Mouse (Mus musculus): ENCODE measurements at regions not wholly inside any gene's neighbourhood (a gene's known extent, or its start where the extent isn't known, plus 50 kb on each side); places are given as distances from the start of the nearest gene placed in this dataset.

- Histone ChIP-seq H3K4me1 (ENCODE audit: control insufficient read depth, insufficient read depth, low read length) (no peaks in the 10 kb centered on the region), H3K4me2 (ENCODE audit: low read depth, low read length) (no peak overlapping the region), H3K36me3 (replicated peaks; ENCODE audit: control insufficient read depth, insufficient read depth, low read depth, low read length) (no peaks in the 10 kb centered on the region), H3K27me3 (ENCODE audit: control insufficient read depth, insufficient read depth, low read length) (no peaks in the 10 kb centered on the region), H3K27ac (replicated peaks; ENCODE audit: low read depth, low read length) (no peak overlapping the region), H3K9ac (replicated peaks; ENCODE audit: low read length) (no peak overlapping the region), H3K9me3 (replicated peaks; ENCODE audit: control insufficient read depth, low read length) (no peaks in the 10 kb centered on the region), H3K4me3 (ENCODE audit: low read depth, low read length) (no peak overlapping the region)
- no peak for DNase-seq (ENCODE audit: low spot score)
- no peak for ATAC-seq (replicated peaks; ENCODE audit: insufficient number of reproducible peaks, low FRiP score, low TSS enrichment, low read depth)
- WGBS: 62% methylated on average over 7 of the region's 7 CpGs
Observed at GRCm38 (mm10) chr7:75018640-75019039, 290.4 kb downstream of the Sv2b start.

GRCm38 (mm10) chr7:75008481-75008880, 300.6 kb downstream of the Sv2b start:
- 88% methylated on average over 2 of the region's 2 CpGs for WGBS
- H3K4me2 ChIP-seq (ENCODE audit: low read depth, low read length): no peak overlapping the region
- H3K36me3 ChIP-seq (replicated peaks; ENCODE audit: control insufficient read depth, insufficient read depth, low read depth, low read length): no peaks in the 10 kb centered on the region
- H3K4me3 ChIP-seq (ENCODE audit: low read depth, low read length): no peak overlapping the region
- no peaks in the 10 kb centered on the region for H3K4me1 ChIP-seq (ENCODE audit: control insufficient read depth, insufficient read depth, low read length)
- H3K27me3 ChIP-seq (ENCODE audit: control insufficient read depth, insufficient read depth, low read length): no peaks in the 10 kb centered on the region
- no peak for ATAC-seq (replicated peaks; ENCODE audit: insufficient number of reproducible peaks, low FRiP score, low TSS enrichment, low read depth)
- no peak overlapping the region for H3K9ac ChIP-seq (replicated peaks; ENCODE audit: low read length)
- H3K27ac ChIP-seq (replicated peaks; ENCODE audit: low read depth, low read length): no peak overlapping the region
- no peak for DNase-seq (ENCODE audit: low spot score)
- no peaks in the 10 kb centered on the region for H3K9me3 ChIP-seq (replicated peaks; ENCODE audit: control insufficient read depth, low read length)

GRCm38 (mm10) chr7:74990198-74990597, 318.9 kb downstream of the Sv2b start:
- Histone ChIP-seq H3K4me1 (ENCODE audit: control insufficient read depth, insufficient read depth, low read length) (no peaks in the 10 kb centered on the region), H3K9me3 (replicated peaks; ENCODE audit: control insufficient read depth, low read length) (no peaks in the 10 kb centered on the region), H3K9ac (replicated peaks; ENCODE audit: low read length) (no peak overlapping the region), H3K4me2 (ENCODE audit: low read depth, low read length) (no peak overlapping the region), H3K27me3 (ENCODE audit: control insufficient read depth, insufficient read depth, low read length) (no peaks in the 10 kb centered on the region), H3K36me3 (replicated peaks; ENCODE audit: control insufficient read depth, insufficient read depth, low read depth, low read length) (no peaks in the 10 kb centered on the region), H3K4me3 (ENCODE audit: low read depth, low read length) (no peak overlapping the region), H3K27ac (replicated peaks; ENCODE audit: low read depth, low read length) (no peak overlapping the region)
- no peak for ATAC-seq (replicated peaks; ENCODE audit: insufficient number of reproducible peaks, low FRiP score, low TSS enrichment, low read depth)
- DNase-seq (ENCODE audit: low spot score): no peak
- WGBS: 75% methylated on average over 2 of the region's 2 CpGs

GRCm38 (mm10) chr7:74979479-74979878, 329.6 kb downstream of the Sv2b start:
- no peaks in the 10 kb centered on the region for H3K9me3 ChIP-seq (replicated peaks; ENCODE audit: control insufficient read depth, low read length)
- ATAC-seq (replicated peaks; ENCODE audit: insufficient number of reproducible peaks, low FRiP score, low TSS enrichment, low read depth) (no peak), DNase-seq (ENCODE audit: low spot score) (no peak)
- H3K27me3 ChIP-seq (ENCODE audit: control insufficient read depth, insufficient read depth, low read length): no peaks in the 10 kb centered on the region
- H3K4me2 ChIP-seq (ENCODE audit: low read depth, low read length): no peak overlapping the region
- H3K36me3 ChIP-seq (replicated peaks; ENCODE audit: control insufficient read depth, insufficient read depth, low read depth, low read length): no peaks in the 10 kb centered on the region
- H3K9ac ChIP-seq (replicated peaks; ENCODE audit: low read length): no peak overlapping the region
- H3K27ac ChIP-seq (replicated peaks; ENCODE audit: low read depth, low read length): no peak overlapping the region
- 58% methylated on average over 2 of the region's 2 CpGs for WGBS
- no peaks in the 10 kb centered on the region for H3K4me1 ChIP-seq (ENCODE audit: control insufficient read depth, insufficient read depth, low read length)
- no peak overlapping the region for H3K4me3 ChIP-seq (ENCODE audit: low read depth, low read length)

GRCm38 (mm10) chr7:74975986-74976385, 333.1 kb downstream of the Sv2b start:
- Histone ChIP-seq H3K4me2 (ENCODE audit: low read depth, low read length) (no peak overlapping the region), H3K4me1 (ENCODE audit: control insufficient read depth, insufficient read depth, low read length) (no peaks in the 10 kb centered on the region), H3K9ac (replicated peaks; ENCODE audit: low read length) (no peak overlapping the region), H3K36me3 (replicated peaks; ENCODE audit: control insufficient read depth, insufficient read depth, low read depth, low read length) (no peaks in the 10 kb centered on the region), H3K4me3 (ENCODE audit: low read depth, low read length) (no peak overlapping the region), H3K27me3 (ENCODE audit: control insufficient read depth, insufficient read depth, low read length) (no peaks in the 10 kb centered on the region), H3K9me3 (replicated peaks; ENCODE audit: control insufficient read depth, low read length) (no peaks in the 10 kb centered on the region), H3K27ac (replicated peaks; ENCODE audit: low read depth, low read length) (no peak overlapping the region)
- no peak for ATAC-seq (replicated peaks; ENCODE audit: insufficient number of reproducible peaks, low FRiP score, low TSS enrichment, low read depth)
- no peak for DNase-seq (ENCODE audit: low spot score)

- 89% methylated on average over 3 of the region's 3 CpGs for WGBS
- ATAC-seq (replicated peaks; ENCODE audit: insufficient number of reproducible peaks, low FRiP score, low TSS enrichment, low read depth): no peak
Observed at GRCm38 (mm10) chr7:74974448-74974847, 334.6 kb downstream of the Sv2b start.

GRCm38 (mm10) chr7:74944421-74945098, 364.5 kb downstream of the Sv2b start:
- Histone ChIP-seq H3K4me1 (ENCODE audit: control insufficient read depth, insufficient read depth, low read length) (no peaks in the 10 kb centered on the region), H3K36me3 (replicated peaks; ENCODE audit: control insufficient read depth, insufficient read depth, low read depth, low read length) (no peaks in the 10 kb centered on the region), H3K4me3 (ENCODE audit: low read depth, low read length) (no peak overlapping the region), H3K9ac (replicated peaks; ENCODE audit: low read length) (no peak overlapping the region), H3K9me3 (replicated peaks; ENCODE audit: control insufficient read depth, low read length) (no peaks in the 10 kb centered on the region), H3K27me3 (ENCODE audit: control insufficient read depth, insufficient read depth, low read length) (no peaks in the 10 kb centered on the region), H3K27ac (replicated peaks; ENCODE audit: low read depth, low read length) (no peak overlapping the region), H3K4me2 (ENCODE audit: low read depth, low read length) (no peak overlapping the region)
- no peak for ATAC-seq (replicated peaks; ENCODE audit: insufficient number of reproducible peaks, low FRiP score, low TSS enrichment, low read depth)
- WGBS: 83% methylated on average over 5 of the region's 5 CpGs
- no peak for DNase-seq (ENCODE audit: low spot score)

More at GRCm38 (mm10) chr7:74974448-74974847, 334.6 kb downstream of the Sv2b start:
- no peaks in the 10 kb centered on the region for H3K9me3 ChIP-seq (replicated peaks; ENCODE audit: control insufficient read depth, low read length)
- no peak overlapping the region for H3K4me3 ChIP-seq (ENCODE audit: low read depth, low read length)
- no peak overlapping the region for H3K4me2 ChIP-seq (ENCODE audit: low read depth, low read length)
- H3K36me3 ChIP-seq (replicated peaks; ENCODE audit: control insufficient read depth, insufficient read depth, low read depth, low read length): no peaks in the 10 kb centered on the region
- no peak overlapping the region for H3K27ac ChIP-seq (replicated peaks; ENCODE audit: low read depth, low read length)
- H3K27me3 ChIP-seq (ENCODE audit: control insufficient read depth, insufficient read depth, low read length): no peaks in the 10 kb centered on the region
- H3K9ac ChIP-seq (replicated peaks; ENCODE audit: low read length): no peak overlapping the region
- H3K4me1 ChIP-seq (ENCODE audit: control insufficient read depth, insufficient read depth, low read length): no peaks in the 10 kb centered on the region
- DNase-seq (ENCODE audit: low spot score): no peak

- Histone ChIP-seq H3K9ac (replicated peaks; ENCODE audit: low read length) (no peak overlapping the region), H3K27ac (replicated peaks; ENCODE audit: low read depth, low read length) (no peak overlapping the region), H3K36me3 (replicated peaks; ENCODE audit: control insufficient read depth, insufficient read depth, low read depth, low read length) (no peaks in the 10 kb centered on the region), H3K27me3 (ENCODE audit: control insufficient read depth, insufficient read depth, low read length) (no peaks in the 10 kb centered on the region), H3K4me2 (ENCODE audit: low read depth, low read length) (no peak overlapping the region), H3K9me3 (replicated peaks; ENCODE audit: control insufficient read depth, low read length) (no peaks in the 10 kb centered on the region), H3K4me1 (ENCODE audit: control insufficient read depth, insufficient read depth, low read length) (no peaks in the 10 kb centered on the region), H3K4me3 (ENCODE audit: low read depth, low read length) (no peak overlapping the region)
- 86% methylated on average over 4 of the region's 4 CpGs for WGBS
- no peak for ATAC-seq (replicated peaks; ENCODE audit: insufficient number of reproducible peaks, low FRiP score, low TSS enrichment, low read depth)
- no peak for DNase-seq (ENCODE audit: low spot score)
Observed at GRCm38 (mm10) chr7:74942917-74943316, 366.1 kb downstream of the Sv2b start.

Data from embryonic facial prominence, embryonic 11.5 days (tissue).